Mouse (Mus musculus): ENCODE measurements around the gene H2afy.

Gene H2afy

DNA sequence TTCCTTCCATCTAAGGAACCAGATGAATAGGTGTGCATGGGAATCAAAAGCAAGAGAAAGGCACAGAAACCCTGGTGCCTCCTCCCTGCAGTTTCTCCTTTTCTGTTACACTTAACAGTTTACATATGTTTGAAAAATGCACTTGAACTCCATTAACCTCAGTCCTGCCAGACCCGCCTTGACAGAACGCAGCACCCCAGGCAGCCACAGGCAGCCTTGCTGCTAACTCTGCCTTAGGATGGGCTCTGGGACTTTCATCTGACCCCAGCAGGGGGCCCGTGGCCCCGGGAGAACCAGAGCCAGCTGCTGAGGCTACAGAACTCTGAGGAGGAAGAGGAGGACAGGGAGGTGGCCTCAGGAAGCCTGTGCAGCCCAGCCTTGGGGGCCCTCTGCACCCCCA, 23.7 kb downstream of the H2afy start:
- DNase-seq (ENCODE audit: low spot score in 2 of 2), result no peak

DNA sequence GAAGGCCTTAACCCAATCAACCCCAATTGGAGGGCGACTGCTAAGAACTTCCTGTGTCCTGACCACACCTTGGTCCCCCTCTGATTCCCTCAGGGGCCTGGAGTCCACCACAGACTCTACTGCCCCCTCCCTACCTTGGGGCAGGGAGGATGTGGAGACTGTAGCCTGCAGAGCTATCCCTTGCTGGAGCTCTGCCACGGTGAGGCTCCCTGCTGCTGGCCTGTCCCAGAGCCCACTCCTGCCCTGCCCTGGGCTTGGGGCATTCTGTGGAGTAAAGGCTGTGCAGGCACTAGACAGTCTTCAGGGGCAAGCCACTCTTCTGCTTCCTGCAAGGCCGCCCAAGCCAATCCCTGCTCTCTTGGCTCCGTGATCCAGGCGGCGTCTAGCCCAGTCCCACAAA, 24.6 kb downstream of the H2afy start:
- DNase-seq (ENCODE audit: low spot score in 2 of 2), result no peak

DNA sequence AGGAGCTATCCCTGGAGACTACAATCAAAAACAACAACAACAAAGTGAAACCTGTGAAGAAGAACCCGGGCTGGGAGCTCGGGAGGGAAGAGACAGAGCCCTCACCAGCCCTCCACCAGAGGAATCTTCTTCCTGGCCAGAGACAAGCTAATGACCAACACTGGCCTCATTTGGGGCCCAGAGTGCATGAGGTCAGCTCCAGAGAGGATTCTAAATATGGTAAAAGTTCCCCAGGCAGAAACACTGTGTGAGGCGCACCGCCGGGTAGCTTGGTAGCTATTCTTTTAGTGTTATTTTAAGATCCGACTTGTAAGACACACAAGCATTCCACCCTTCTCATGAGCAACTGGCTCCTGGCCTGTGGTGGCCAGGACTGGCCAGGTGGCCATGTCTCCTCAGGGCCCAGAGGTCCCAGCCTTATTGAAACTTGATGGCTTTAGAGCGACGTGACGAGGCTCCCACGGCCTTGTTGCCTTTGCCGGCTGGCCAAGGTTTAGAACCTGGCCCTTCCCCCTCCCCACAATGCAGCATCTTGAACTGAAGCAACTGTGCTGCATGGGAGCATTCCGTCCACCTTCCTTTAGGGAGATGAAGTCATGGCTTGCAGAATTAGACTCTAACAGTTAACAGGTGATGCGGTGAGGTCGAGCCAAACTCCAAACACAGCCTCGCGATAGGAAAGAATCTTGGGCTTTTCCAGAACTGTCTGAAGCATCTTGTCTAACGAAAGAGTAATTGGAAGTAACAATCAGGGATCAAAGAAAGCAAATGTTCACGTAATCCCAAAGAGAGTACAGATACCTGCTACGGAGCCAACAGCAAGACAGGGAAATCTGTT, 25.2 kb downstream of the H2afy start:
- DNase-seq (ENCODE audit: low spot score in 2 of 2), result no peak

DNA sequence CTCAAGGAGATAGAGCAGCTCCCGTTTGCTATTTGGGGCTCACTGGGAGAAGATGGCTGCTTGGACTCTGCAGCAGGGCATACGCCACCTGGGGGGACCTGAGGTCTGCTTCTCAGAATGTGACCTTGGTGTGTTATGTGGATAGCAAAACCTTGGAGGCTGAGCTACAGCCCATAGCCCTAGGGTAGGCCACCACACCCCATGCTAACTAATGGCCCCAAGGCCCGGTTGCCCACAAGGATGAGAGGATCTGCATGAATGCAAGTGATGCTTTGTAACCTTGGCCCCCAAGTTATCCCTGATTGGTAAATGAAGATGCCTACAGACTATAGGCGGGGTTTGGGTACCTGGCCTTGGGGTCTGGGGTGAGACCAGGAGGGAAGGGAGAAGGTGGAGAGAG, 26.5 kb downstream of the H2afy start:
- no peak for DNase-seq (ENCODE audit: low spot score in 2 of 2)

DNA sequence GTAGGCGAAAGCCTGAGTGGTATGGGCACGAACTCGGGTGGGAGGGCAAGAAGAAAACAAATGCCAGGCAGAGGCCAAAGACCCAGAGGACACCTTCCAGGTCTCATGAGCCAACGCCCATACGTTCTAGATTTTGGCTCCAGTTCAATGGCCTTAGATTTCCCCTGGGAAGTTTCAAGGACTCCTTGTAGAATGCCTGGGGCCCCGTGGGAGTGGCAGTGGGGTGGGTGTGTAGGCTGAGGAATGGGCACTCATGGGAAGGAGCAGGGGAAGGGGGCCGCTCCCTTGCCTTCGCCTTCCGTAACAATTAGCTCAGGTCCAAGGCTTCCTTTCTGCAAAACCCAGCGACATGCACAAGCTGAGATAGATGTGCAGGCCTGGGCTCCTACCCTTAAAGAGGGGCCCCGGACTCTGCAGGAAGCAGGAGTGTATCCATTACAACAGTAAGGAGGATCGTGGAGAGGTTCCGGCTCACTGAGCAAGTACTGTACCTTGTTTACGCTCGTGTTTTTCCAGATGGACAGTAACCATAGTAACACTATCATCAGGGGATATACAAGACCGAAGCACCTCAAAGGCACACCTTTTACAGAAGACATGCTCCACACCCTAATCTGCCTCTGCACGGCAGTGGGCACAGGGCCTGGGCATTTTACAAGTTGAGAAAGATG, 27.2 kb downstream of the H2afy start:
- no peak for DNase-seq (ENCODE audit: low spot score in 2 of 2)

DNA sequence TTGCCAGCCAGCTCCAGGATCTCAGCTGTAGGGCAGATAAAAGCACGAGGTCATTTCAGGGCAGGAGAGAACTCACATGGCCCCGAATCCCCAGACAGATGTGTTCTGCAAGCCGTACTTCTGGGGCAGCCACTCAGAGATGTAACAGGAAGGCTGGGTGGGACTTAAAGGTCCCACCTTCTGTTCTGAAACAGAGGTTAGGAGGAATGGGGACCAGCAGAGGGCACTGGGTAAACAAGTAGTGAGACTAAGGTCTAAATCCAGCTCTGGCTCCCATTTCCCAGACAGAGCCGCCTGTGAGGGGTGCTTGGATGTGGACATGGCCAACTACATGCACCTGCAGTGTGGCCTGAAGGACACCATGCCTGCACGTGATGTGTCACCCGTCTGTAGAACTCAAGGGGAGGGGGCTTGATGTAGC, 31.2 kb downstream of the H2afy start:
- no peak for DNase-seq (ENCODE audit: low spot score in 2 of 2)

DNA sequence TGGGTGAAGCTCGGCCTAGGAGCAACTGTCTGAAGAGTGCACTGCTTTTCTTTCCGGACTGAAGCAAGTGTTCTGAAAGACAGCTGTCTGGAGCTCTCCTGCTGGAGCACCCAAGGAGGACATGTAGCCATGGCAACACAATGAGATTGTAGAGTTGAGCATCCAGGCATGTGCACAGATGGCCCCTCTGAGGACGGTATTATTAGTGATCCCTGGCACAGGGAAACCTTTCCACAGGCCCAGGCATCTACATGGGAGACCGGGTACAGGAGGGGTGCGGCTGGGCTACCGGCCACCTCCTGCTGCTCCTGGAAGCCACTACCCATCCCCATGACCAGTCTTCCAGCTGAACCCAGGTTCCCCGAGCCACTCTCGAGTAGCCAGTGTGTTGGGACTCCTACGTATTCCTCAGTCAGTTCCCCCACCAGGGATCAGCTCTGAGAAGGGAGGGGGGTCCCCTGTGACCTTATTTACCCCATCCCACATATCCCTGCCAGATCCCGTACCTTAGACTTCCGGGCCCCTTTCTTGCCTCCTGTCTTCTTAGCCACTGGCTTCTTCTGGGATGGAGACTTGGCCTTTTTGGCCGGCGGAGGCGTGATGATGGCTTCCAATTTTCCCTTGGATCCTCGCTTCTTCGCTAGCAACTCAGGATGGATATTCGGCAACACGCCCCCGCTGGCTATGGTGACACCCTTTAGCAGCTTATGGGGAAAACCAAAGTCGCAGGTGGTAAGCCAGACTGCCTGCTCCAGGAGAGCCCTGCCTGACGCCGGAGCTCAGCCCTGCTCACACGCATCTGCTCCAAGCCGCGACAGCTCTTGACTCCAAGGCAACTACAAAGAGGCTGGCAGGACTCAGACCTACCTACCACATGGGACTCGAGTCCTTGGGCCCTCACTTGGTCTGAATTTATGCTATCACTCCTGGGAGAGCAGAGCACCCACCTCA, 32.1 kb downstream of the H2afy start:
- DNase-seq (ENCODE audit: low spot score in 2 of 2), result no peak

DNA sequence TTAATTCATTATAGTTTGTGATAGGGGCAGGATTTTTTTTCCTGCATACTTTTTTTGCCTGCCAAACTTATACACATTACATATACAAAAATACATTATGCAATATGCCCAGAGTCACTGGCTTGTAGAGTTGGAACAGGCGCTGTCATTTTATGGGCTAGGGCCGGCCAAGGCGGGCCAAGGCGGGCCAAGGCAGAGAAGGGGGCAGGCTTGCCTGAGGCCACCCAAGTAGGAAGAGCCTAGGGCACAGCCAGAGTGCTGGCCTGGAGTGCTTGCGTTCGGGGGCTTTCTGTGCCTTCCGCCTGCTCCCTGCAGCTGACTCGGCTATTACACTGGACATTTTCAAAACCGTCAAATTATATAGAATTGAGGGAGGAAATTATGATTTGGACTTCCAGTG, 34.0 kb downstream of the H2afy start:
- no peak for DNase-seq (ENCODE audit: low spot score in 2 of 2)

DNA sequence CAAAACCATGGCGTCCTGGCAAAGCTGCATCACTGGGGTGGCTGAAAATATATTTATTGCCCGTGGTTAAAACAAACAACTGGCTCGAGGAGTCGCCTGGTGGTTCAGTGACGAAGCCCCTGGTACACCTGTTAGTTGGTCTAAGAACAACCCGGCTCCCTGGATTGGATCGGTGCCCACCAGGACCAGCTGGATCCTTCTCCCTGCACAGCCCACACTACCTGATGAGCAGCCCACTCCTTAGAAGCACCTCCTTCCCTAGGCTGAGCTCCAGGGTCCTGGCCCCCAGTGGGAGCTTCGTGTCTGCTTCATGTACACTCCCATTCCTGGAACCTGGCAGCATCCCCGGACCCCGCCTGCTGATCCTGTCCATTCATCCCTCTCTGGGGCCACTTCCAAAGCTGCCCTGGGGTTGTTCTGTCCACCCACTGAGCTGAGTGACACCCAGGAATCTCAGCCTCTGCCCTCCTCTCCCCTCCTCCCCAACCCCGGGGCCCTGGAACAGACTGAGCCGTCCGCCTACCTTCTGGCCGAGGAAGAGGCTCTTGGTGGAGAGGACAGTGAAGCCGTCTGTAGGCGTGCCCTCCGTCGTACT, 40.5 kb downstream of the H2afy start:
- DNase-seq (ENCODE audit: low spot score in 2 of 2), result no peak

DNA sequence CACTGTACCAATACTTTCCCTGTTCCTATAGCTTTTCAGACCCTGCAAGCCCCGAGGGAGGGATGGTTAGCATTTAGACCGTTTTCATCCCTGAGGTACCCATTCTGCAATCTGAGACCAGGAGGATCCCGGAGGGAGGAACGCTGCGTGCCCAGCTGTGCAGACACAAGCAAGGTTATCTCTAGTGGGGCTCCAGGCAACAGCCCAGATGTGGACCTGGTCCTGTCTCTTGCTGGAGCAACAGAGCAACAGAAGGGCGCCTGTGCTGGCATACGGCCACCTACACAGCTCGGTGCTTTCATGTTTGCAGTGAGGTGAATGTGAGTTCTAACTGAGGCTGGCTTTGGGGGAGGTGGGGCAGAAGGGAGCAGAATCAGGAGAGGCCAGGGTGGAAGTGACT, 41.6 kb downstream of the H2afy start:
- DNase-seq (ENCODE audit: low spot score in 2 of 2), result no peak

DNA sequence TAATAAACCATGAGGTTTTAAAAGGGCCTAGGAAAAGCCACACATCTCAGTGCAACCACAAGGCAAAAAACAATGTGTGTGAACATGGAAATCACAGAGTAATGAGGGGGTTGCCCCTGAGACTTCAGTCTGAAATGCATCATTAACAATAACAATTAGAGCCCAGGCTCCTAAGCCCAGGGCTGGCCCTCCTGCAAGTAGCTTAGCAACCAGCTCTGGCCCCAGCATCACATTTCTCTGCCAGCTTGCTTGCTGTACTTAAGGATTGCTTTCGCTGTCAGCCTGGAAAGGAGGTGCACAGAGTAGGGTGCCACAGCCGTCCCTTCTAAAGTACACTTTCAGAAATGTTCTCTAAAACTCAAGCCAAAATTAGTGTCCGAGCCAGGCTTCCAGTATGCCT, 42.5 kb downstream of the H2afy start:
- DNase-seq (ENCODE audit: low spot score in 2 of 2), result no peak

DNA sequence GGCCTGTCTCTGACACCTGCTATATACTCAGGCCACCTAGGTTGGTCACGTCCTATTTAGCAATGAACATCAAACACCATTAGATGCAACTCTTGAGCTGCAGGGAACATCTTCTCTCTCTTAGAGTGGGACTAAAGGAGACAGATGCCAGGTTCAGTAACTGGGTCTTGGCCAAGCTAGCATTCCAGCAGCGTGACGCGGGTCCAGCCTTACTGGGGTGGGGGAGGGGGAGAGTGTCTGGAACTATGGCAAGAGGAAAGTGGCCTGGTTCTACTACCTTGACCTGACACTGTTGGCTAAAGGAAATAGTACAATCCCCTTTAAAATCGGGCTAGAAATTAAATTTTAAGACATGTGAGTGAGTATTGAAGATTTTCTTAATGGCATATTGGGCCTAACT, 43.6 kb downstream of the H2afy start:
- DNase-seq (ENCODE audit: low spot score in 2 of 2), result no peak

DNA sequence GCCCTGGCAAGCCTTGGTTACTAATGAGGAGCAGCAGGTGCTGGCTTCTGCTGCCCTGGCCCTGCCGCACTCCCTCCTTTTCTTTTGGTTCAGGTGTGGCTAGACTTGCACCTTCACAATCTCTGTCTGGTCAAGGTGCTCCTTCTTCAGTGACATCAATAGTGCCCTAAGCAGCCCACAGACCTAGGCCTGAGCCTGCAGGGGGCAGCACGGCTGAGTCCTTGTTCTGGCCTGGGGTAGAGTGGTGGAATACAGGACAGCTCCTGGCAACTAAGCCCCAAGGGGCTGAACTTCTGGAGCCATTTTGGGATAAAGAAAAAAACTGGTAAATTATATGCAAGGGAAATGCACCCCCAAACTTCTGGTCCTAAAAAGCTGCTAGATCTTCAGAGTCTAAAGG, 45.6 kb downstream of the H2afy start:
- DNase-seq (ENCODE audit: low spot score in 2 of 2), result no peak

DNA sequence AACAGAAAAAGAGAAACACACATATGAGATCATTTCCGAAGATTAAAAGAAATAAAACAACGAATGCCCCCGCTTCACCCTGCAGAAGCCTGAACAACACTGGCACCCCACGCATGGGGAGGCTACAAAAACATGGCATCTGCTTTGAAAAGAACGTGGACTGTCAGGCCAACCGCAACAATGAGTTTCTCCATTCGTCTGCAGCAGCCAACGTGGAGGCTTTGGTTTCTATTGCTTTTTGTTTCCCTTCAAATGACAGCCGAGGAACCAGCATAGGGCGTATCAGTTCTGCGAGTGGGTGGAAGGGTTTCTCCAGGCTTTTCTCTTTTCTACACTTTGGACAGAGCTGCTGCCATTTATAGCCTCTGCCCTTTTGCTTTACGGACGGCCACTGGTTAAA, 47.6 kb downstream of the H2afy start:
- no peak for DNase-seq (ENCODE audit: low spot score in 2 of 2)

DNA sequence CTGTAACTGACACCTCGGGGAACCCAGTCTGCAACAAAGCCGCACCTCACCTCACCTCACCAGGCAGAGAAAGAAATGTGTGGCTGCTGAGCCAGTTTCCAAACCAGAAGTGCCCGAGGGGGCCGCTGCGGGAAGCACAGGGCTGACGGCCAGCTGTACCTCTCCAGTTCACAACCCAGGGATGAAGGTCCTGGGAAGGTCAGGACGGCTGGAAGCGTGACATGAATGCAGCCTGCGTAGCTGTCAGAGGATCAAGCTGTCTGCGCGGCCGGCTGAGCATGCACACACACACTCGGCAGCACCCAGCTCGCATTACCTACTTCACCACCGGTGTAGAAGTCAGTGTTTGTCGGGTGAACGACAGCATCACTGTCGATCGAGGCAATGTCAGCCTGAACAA, 48.2 kb downstream of the H2afy start:
- no peak for DNase-seq (ENCODE audit: low spot score in 2 of 2)

DNA sequence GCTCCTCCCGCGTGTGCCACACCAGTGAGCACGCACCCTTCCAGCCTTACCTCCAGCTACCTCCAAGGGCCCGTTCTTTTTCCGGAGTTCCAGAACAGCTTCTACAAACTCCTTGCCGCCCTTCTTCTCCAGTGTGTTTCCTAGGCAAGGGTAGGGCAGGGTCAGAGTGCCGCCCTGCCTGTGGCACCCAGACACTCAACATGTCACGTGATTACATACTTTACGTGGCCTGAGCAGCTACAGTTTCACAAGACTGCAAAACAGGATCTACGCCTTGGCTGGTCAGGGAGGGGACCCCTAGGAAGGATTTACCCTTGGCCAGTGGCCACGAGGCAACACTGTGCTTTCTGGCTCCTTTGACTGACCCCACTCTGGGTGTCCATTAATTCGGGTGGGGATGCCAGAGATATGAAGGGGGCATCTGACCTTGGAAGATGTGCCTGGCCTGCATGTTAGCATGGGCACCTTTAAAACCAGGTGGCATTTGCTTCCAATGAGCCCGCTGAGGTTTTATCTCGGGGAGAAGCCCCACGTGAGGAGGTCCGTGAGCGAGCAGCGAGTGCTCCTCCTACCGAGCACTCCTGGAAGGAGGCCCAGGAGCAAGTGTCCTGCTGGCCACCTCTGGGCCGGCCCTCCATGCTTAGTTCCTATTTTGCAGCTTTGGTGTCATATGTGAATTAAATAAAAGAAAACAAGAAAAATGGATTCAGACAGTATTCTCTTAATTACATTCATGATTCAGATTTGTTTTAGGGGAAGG, 51.8 kb downstream of the H2afy start:
- no peak for DNase-seq (ENCODE audit: low spot score in 2 of 2)

DNA sequence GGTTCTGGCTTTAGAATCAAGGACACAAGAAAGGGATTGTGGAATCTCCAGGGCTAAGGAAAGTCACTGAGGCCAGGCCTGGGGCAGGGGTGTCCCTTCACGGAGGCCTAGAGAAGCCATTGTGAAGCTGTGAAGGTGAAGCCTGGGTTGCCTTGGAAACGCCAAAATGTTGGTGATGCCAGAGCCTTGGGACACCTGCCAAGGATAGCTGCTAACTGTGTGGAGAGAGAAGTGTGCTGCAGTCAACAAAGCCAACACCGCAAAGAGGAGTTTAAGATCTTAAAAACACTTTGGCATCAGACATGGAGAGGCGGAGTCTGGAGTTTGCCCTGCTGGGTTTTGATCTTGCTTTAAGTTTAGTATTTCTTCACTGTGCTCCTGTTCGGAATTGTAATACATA, 54.5 kb downstream of the H2afy start:
- DNase-seq (ENCODE audit: low spot score in 2 of 2), result no peak

DNA sequence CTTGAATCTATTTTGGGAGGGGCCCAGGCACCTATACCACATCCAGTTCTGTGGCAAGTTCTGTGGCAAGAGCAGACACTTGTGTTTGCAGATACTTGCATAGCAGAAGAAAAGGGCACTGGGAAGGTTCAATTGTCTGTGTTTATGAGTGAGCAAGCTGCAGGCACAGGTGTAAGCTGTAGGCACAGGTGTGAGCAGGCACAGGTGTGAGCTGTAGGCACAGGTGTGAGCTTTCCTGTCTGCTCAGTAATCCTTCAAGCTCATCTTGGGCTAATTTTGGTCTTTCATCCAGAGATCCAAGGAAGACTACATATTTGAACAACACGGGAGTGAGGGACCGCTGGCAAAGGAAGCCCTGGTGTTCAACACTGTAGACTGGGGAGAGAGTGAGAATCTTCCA, 56.5 kb downstream of the H2afy start:
- no peak for DNase-seq (ENCODE audit: low spot score in 2 of 2)

DNA sequence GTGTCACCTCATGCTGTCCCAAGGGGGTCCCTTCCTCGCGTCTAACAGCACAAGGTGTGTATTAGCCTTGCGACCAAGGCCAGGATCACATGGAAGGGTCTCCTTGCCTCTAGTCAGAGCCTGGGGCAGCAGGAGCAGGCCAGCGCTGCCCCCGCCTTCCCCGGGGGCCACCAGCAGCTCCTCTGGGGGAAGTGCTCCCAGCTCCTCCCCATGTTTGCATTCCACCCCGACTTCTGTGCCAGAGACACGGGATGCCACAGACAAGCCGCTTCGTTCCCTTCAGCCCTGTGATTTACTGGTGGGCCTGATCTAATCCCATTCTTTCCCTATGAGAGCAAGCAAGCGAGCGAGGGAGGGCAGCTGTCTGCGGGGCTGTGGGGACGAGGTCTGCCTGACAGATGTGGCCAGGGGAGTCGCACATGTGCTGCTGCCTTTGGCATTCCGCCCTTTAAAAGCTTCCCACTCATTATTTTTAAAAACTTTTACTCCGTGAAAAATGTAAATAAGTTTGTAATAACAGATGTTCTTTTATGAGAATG, 57.4 kb downstream of the H2afy start:
- DNase-seq (ENCODE audit: low spot score in 2 of 2), result no peak

DNA sequence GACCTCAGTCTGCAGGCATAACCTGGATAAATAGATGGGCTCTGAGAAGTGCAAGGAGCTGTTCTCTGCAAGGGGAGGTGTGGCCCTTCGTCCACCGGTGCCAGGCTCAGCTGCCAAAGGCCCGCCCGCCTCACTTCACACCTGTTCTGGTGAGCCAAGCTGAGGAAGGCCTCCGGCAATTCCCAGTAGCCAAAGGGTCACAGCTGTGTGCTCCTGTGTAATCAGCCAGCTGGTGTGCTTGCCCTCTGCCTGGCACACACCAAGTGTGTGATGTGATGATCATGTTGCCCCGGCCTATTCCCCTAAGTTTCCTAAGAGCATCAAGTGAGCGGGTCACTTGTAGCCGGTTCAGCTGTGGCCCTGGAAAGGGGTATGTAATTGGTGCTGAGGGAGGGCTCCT, 60.2 kb downstream of the H2afy start:
- no peak for DNase-seq (ENCODE audit: low spot score in 2 of 2)

DNA sequence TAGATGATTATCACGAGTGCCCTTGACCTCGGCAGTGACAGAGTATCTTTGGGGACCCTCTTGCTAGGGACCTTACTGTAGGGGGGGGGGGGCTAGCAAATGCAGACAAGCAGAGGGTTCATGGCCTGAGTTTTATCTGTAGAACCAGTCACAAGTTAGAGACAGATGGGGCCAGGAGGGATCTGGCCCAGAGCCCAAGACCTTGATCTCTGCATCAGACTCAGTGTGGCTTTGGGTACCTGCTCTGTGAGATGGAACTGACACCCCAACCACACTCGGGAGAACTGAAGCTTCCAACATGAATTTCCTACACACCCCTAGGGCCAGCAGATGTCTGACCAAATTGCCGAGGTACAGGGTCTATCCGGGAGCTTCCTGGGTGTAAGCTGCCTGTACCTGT, 63.0 kb downstream of the H2afy start:
- DNase-seq (ENCODE audit: low spot score in 2 of 2), result no peak
